Mouse (Mus musculus) heart, postnatal 14 days (tissue): ENCODE results near the gene Prpmp5. TPM values are rescaled to one million over a fixed set of nuclear protein-coding genes. Genes with fewer than 3 reads are reported as not detected.
"Not testable (repeated sequence)": the region's sequence is repeated elsewhere in the genome, so short reads cannot be mapped to it uniquely, and the experiment has no call there.

Experiments used
- DNase-seq, 2 experiments: peaks; one replicate each; pipeline ENCODE4 v3.0.0; 2021 to 2022
- intact Hi-C: fragments of 180-260 bp; cut with DNase I; formaldehyde crosslinking; loops from one replicate; pipeline ENCODE4 v1.15.1; 2025
- long read RNA-seq, 2 experiments: library from polyadenylated mRNA; stranded (forward); transcript quantifications; one replicate each; pipeline ENCODE4 v2.0.0; 2021
- total RNA-seq, 2 experiments: library from RNA; stranded (reverse); gene quantifications; 2 replicates each; pipeline ENCODE4 v1.2.3; 2021

The Prpmp5 gene
- not detected for total RNA-seq
- long read RNA-seq, experiment 1, result 0 reads
- long read RNA-seq, experiment 2, result 0 reads

GRCm38 (mm10) chr6:132314657-132315056, at the start of gene Prpmp5:
TSS of gene Prpmp5 (minus strand) at chr6:132314757.
- DNase-seq, intact Hi-C loops: not testable (repeated sequence)

- not testable (repeated sequence) for DNase-seq
These were observed 49.5 kb upstream of the Prpmp5 start, which contains the start of gene Gm8882 for GRCm38 (mm10) chr6:132364034-132364433. TSS of gene Gm8882 (minus strand) at chr6:132364134.

More at GRCm38 (mm10) chr6:132364034-132364433, 49.5 kb upstream of the Prpmp5 start, which contains the start of gene Gm8882:
- intact Hi-C loops, result not testable (repeated sequence)

Other genes starting within 250 kb of the Prpmp5 start
- not detected for gene Prb1, start 104.2 kb downstream of the Prpmp5 start, total RNA-seq
- not detected for gene Gm8882, start 49.4 kb upstream of the Prpmp5 start, total RNA-seq